Mouse (Mus musculus) megakaryocyte, embryonic 14.5 days (primary cell): ENCODE data around the gene Pex5l. TPM values are rescaled to one million over a fixed set of nuclear protein-coding genes. Genes with fewer than 3 reads are reported as not detected.

Experiments used
- H3K27me3 ChIP-seq: replicated peaks from 2 replicates; pipeline ENCODE3; 2012; ENCODE audit warnings: inconsistent platforms
- H3K36me3 ChIP-seq: replicated peaks from 2 replicates; pipeline ENCODE3; 2012; ENCODE audit warnings: low read length, inconsistent platforms, mixed read lengths
- H3K4me1 ChIP-seq: 2 replicates; pipeline ENCODE4 v1.6.1; 2012; ENCODE audit warnings: inconsistent platforms
- H3K4me3 ChIP-seq: replicated peaks from 2 replicates; pipeline ENCODE3; 2012; ENCODE audit warnings: moderate library complexity, mild to moderate bottlenecking, inconsistent platforms
- H3K9me3 ChIP-seq: 2 replicates; pipeline ENCODE4 v1.6.1; 2012; ENCODE audit warnings: inconsistent platforms
- FLI1 ChIP-seq: IDR thresholded peaks from 2 replicates; pipeline ENCODE4 v1.6.1; 2012; ENCODE audit warnings: low read length, inconsistent platforms, mixed read lengths
- GATA1 ChIP-seq: IDR thresholded peaks from 3 replicates; pipeline ENCODE4 v1.6.1; 2012; ENCODE audit warnings: mixed read lengths, low read length, inconsistent platforms, borderline replicate concordance
- polyA plus RNA-seq: library from polyadenylated mRNA; stranded (reverse); fragments of >175 nt; gene quantifications from 2 replicates; pipeline ENCODE4 v1.2.3, GENCODE M21; 2012; ENCODE audit warnings: low replicate concordance; ENCODE audit not compliant: insufficient read depth

Pex5l gene
- polyA plus RNA-seq, 1 experiment = not detected

DNA sequence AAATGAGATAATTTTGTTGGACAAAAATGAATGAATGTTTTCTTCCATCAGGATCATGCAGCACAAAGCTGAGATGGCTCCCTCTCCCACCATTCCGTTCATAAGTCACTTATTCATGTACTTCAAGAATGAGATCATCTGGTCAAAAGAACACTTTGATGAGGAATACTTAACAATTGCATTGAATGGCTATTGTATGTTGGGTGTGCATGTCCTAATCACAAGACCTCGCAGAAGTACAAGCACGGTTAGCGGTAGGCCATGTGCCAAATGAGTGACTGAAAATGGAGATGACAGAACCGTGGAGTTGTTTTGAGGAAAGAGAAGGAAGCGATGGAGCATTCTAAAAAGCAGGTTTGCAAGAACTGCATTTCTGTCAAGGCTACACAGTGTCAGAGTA is 72.3 kb downstream of the Pex5l start:
- H3K4me3 ChIP-seq = no peak overlapping the region
- H3K36me3 ChIP-seq = no peaks in the 10 kb centered on the region
- no peak for TF ChIP-seq FLI1
- H3K9me3 ChIP-seq = peaks cover 18% of the 10 kb centered on the region; the same call in 1 of the 2 replicates
- H3K27me3 ChIP-seq = no peaks in the 10 kb centered on the region
- no peaks in the 10 kb centered on the region for H3K4me1 ChIP-seq

DNA sequence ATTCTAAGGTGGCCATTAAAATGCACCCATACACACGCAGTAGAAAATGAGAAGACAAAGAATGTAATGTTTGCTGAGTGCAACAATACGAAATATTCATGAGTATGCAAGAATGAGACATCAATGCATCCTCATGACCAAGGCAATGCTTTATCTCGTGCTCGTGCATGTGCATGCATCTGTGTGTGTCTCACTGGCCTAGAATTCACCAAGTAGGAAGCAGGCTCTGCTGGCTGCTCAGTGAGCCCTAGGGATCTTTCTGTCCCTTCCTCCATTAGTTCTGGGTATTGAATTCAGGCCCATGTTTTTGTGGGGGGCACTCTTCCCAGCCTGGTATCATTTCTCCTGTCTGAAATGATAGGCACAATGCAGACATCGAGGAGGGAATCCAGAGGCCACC is 74.9 kb downstream of the Pex5l start:
- H3K4me3 ChIP-seq = no peak overlapping the region
- no peaks in the 10 kb centered on the region for H3K4me1 ChIP-seq
- no peak for TF ChIP-seq GATA1
- no peak for TF ChIP-seq FLI1
- H3K27me3 ChIP-seq = no peaks in the 10 kb centered on the region
- no peaks in the 10 kb centered on the region for H3K36me3 ChIP-seq
- peaks cover 11% of the 10 kb centered on the region; the same call in 1 of the 2 replicates for H3K9me3 ChIP-seq

DNA sequence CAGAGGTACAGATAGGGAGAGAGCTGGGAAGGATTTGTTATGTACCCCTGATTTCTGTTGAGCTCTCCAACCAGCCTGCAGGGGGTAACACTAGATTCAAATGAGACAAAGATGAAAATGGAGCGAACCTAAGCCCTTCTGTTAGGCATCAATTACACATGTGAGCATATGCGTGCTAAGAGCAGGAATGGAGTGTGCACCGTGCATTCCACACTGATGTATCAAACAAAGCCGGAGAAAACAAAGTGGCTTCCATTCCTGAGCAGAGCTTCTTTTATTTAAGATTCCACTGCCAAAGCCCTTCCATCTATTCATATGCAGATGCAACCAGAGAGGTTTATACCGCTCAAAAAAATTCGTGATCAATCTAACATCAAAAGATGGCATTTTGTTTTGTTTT is 79.5 kb downstream of the Pex5l start:
- no peaks in the 10 kb centered on the region for H3K4me1 ChIP-seq
- TF ChIP-seq FLI1 (no peak), GATA1 (no peak)
- H3K27me3 ChIP-seq = no peaks in the 10 kb centered on the region

DNA sequence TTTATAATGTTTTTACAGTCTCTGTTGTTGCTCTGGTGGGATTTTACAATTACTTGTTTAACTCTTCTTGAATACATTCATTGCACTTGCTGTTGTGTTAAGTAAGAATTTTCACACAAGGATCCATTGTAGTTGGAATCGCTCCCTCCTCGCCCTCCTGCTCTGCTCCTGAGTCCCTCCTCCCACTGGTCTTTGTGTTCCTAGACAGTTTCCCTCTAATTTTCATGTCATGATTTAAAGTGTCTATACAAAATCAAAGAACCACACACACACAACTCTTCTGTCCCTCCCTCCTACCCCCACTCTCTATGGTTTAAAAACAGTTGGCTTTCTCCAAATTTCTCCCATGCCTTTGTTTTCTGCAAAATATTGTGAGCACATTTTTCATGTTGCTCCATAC is 81.6 kb downstream of the Pex5l start:
- Histone ChIP-seq H3K9me3 (peaks cover 10% of the 10 kb centered on the region; the same call in 1 of the 2 replicates), H3K27me3 (no peaks in the 10 kb centered on the region), H3K4me3 (no peak overlapping the region), H3K4me1 (no peaks in the 10 kb centered on the region), H3K36me3 (no peaks in the 10 kb centered on the region)
- TF ChIP-seq FLI1 (no peak), GATA1 (no peak)

More for the DNA sequence above, 79.5 kb downstream of the Pex5l start:
- H3K4me3 ChIP-seq = no peak overlapping the region
- H3K36me3 ChIP-seq = no peaks in the 10 kb centered on the region
- peaks cover 6% of the 10 kb centered on the region; the same call in 1 of the 2 replicates for H3K9me3 ChIP-seq

DNA sequence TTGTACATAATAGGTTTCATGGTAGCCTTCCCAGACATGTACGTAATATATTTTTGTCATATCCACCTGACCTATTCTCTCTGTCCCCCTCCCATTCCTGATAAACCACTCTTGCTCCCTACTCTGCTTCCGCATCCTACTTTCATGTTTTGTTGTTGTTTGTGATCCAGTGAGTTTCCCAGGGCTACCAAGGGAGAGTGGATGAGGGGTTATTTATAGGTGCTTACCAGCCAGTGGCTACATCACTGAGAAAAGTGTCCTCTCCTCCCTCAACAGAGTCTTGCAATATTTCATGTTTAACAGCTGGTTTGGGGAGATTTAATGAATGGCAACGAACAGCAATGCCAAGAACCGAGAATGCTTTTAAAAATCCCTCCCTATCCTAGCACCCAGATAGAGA is 82.0 kb downstream of the Pex5l start:
- TF ChIP-seq GATA1 (no peak), FLI1 (no peak)
- H3K36me3 ChIP-seq = no peaks in the 10 kb centered on the region
- no peaks in the 10 kb centered on the region for H3K4me1 ChIP-seq
- H3K27me3 ChIP-seq = no peaks in the 10 kb centered on the region
- H3K9me3 ChIP-seq = peaks cover 10% of the 10 kb centered on the region; the same call in 1 of the 2 replicates
- no peak overlapping the region for H3K4me3 ChIP-seq

DNA sequence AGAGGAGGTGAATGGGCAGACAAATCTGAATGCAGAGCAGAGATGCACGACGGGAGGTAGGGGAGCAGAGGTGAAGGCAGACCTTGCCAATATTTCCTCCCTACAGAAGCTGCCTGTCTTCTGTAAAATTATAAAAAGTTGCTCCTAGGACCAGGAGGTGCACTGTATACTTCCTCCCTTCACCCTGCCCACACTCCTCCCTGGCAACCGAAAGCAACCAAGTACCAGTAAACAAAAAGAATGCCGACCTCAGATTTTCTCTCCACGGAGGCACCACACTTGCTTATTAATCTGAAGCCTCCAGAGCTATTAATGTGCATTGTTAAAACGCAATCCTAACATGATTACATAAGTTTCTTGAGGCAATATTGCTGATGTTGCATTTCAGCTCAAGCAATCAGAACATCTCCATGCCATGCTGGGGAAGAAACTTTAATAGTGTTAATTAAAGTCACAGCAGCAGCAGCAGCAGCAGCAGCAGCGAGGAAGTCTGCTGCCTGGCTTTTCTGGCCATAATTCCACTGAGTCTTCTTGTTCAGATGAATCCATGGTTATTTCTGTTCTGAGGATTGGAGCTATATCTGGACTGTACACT is 82.6 kb downstream of the Pex5l start:
- Histone ChIP-seq H3K36me3 (no peaks in the 10 kb centered on the region), H3K27me3 (no peaks in the 10 kb centered on the region), H3K9me3 (peaks cover 13% of the 10 kb centered on the region), H3K4me3 (no peak overlapping the region), H3K4me1 (no peaks in the 10 kb centered on the region)
- TF ChIP-seq GATA1 (no peak), FLI1 (no peak)

DNA sequence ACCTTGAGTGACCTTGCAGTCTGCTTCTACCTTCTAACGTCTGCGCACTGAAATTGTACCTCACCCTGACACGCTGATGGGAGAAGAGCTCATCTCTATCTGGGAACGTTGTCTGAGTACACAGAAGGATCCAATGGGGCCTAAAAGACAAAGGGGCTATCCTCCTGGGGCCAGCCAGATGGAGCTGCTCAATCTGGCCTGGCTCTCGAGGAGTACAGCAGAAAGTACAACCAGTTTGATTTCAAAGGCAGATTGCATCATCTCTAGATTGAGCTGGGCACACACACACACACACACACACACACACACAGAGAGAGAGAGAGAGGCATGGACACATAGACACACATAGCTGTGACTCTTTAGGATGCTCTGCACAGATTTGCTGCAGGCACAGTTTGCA is 94.7 kb downstream of the Pex5l start:
- Histone ChIP-seq H3K4me3 (no peak overlapping the region), H3K9me3 (peaks cover 3% of the 10 kb centered on the region; the same call in 1 of the 2 replicates), H3K4me1 (no peaks in the 10 kb centered on the region), H3K36me3 (no peaks in the 10 kb centered on the region), H3K27me3 (no peaks in the 10 kb centered on the region)
- TF ChIP-seq FLI1 (no peak), GATA1 (no peak)

DNA sequence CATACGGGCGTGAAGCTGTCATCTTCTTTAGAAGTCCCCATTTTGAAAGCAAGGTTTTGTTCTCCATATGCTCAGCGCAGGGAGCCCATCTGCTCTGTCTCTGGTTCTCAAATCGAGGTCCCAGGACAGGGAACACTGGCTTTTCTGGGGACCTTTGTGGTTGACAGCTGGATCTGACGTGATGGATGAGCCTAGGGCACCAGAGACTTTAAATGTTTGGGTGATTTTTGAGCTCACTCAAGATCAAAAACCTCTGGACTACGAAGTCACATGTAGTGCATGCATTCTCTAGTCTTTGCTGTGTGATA is 98.3 kb downstream of the Pex5l start:
- H3K9me3 ChIP-seq = peaks cover 6% of the 10 kb centered on the region; the same call in 1 of the 2 replicates
- TF ChIP-seq FLI1 = no peak
- TF ChIP-seq GATA1 = no peak
- H3K27me3 ChIP-seq = no peaks in the 10 kb centered on the region
- no peak overlapping the region for H3K4me3 ChIP-seq
- no peaks in the 10 kb centered on the region for H3K36me3 ChIP-seq
- no peaks in the 10 kb centered on the region for H3K4me1 ChIP-seq

DNA sequence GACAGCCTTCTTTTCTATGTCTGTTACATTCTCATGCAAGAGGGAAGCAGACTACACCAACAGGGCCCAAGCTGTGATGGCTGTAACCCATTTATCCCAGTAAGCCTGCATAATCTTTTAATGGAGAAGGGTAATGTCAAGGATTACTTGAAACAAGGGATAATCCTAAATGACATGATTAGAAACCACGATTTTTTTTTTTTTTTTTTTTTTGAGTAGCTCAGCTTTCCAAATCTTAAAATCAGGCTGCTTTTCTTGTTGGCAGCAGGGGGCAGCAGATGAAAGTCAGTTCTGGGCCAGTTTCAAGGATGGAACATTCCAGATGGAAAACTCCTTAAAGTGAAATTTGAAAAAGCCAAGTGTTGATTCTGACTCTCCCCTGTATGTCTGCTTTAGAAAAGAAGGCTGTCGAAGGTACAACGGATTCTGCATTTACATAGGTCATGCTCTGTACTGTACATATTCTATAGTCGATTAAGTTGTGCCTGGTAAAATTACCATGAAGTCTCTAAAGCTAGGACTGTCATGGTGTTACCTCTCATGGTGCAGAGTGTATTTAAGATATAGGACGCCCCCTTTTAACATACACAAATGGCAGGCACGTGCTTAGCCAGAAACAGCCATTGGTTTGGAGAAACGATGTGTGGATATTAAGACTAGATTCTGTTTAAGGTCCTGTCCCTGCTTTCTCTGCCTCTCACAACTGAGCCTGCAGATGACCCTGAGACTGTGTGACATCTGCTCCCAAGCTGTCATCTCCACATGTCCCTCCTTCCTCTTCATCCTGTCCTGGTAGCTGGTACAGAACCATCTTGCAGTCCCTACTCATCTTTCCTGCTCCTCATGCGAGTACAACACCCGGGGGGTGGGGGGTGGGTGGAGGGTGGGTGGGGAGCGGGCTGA is 98.9 kb downstream of the Pex5l start:
- H3K27me3 ChIP-seq = no peaks in the 10 kb centered on the region
- peak overlapping the region; percentile 62 for H3K4me3 ChIP-seq
- H3K9me3 ChIP-seq = peaks cover 6% of the 10 kb centered on the region; the same call in 1 of the 2 replicates
- TF ChIP-seq FLI1 = no peak
- TF ChIP-seq GATA1 = no peak
- H3K36me3 ChIP-seq = no peaks in the 10 kb centered on the region
- no peaks in the 10 kb centered on the region for H3K4me1 ChIP-seq

DNA sequence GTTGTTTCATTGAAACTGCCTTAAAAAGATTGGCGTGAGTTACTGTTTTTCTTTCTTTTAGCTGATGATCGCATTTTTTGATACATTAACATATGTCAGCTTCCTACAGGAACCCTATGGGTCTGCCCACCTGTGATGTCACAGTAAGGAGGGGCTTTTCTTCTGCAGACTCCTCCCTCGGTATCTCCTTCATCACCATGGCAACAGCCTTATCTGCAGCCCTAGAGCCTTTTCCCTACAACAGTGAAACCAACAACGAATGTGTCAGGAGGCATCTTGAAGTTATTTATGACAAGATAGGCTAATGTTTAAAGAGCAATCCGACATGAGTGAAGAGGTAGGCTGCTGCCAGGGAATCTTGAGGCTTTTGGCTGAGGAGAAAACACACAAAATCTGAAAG is 118.5 kb downstream of the Pex5l start:
- Histone ChIP-seq H3K27me3 (no peaks in the 10 kb centered on the region), H3K4me1 (no peaks in the 10 kb centered on the region), H3K4me3 (no peak overlapping the region), H3K9me3 (no peaks in the 10 kb centered on the region), H3K36me3 (no peaks in the 10 kb centered on the region)
- TF ChIP-seq GATA1 (no peak), FLI1 (no peak)
